Mouse (Mus musculus) liver, embryonic 16.5 days (tissue): ENCODE results near the gene A2m. TPM values are rescaled to one million over a fixed set of nuclear protein-coding genes. Genes with fewer than 3 reads are reported as not detected.

Source experiments
- ATAC-seq: fragments of 200-750 bp; cut with Nextera tagmentation; 2 replicates; pipeline ENCODE4 v1.8.0; 2017; ENCODE audit warnings: low read depth, mild to moderate bottlenecking, moderate number of reproducible peaks, moderate library complexity
- H3K27ac ChIP-seq: fragments of 300-500 bp; sonication (generic); 2 replicates; pipeline ENCODE4 v1.5.1; 2014; ENCODE audit warnings: mild to moderate bottlenecking, low read length
- H3K27me3 ChIP-seq: fragments of 300-500 bp; sonication (generic); 2 replicates; pipeline ENCODE4 v1.6.1; 2014; ENCODE audit warnings: low read depth, low read length, mixed read lengths; ENCODE audit not compliant: control insufficient read depth, insufficient read depth
- H3K36me3 ChIP-seq: fragments of 300-500 bp; sonication (generic); 2 replicates; pipeline ENCODE4 v1.6.1; 2014; ENCODE audit warnings: mild to moderate bottlenecking; ENCODE audit not compliant: control insufficient read depth, insufficient read depth
- H3K4me1 ChIP-seq: fragments of 300-500 bp; sonication (generic); 2 replicates; pipeline ENCODE4 v1.6.1; 2014; ENCODE audit warnings: low read depth, low read length, mixed read lengths; ENCODE audit not compliant: control insufficient read depth
- H3K4me2 ChIP-seq: fragments of 300-500 bp; sonication (generic); 2 replicates; pipeline ENCODE4 v1.6.1; 2014; ENCODE audit warnings: low read depth, low read length, mixed read lengths
- H3K4me3 ChIP-seq: fragments of 300-500 bp; sonication (generic); 2 replicates; pipeline ENCODE4 v1.5.1; 2014; ENCODE audit warnings: low read depth, mild to moderate bottlenecking, low read length
- H3K9ac ChIP-seq: fragments of 300-500 bp; sonication (generic); 2 replicates; pipeline ENCODE4 v1.6.1; 2014; ENCODE audit warnings: low read depth, low read length
- H3K9me3 ChIP-seq: fragments of 300-500 bp; sonication (generic); replicated peaks from 2 replicates; pipeline ENCODE4 v1.6.1; 2016; ENCODE audit warnings: low read length; ENCODE audit not compliant: control insufficient read depth
- WGBS: fragments of 180-500 bp; shearing (Covaris S2); extraction: QIAGEN DNeasy Blood & Tissue Kit; methylation state at CpG from one replicate; pipeline ENCODE4 v1.1.7; 2014; ENCODE audit not compliant: insufficient replicate concordance; 5-methylcytosine and 5-hydroxymethylcytosine counted together
- polyA plus RNA-seq: library from polyadenylated mRNA; unstranded; fragments of >200 nt; fragmentation: Nextera tagmentation; extraction: Ambion mirVana; gene quantifications from 2 replicates; pipeline ENCODE4 v1.2.1, GENCODE M21; 2015

The A2m gene
- 156 and 169 TPM in 2 replicates for polyA plus RNA-seq

GRCm38 (mm10) chr6:121635076-121635475 lies at the start of gene A2m:
TSS of gene A2m (plus strand) at chr6:121635376.
- no peak for ATAC-seq
- peak within 1 kb of the TSS; percentile 43 for H3K4me3 ChIP-seq

GRCm38 (mm10) chr6:121590131-121590530 lies 45.0 kb upstream of the A2m start:
- ATAC-seq, result no peak
- WGBS, result 19% methylated on average over 1 of the region's 1 CpGs
- no peaks in the 10 kb centered on the region for H3K36me3 ChIP-seq

More at GRCm38 (mm10) chr6:121635076-121635475, at the start of gene A2m:
- WGBS, result 64% methylated on average over 8 of the region's 8 CpGs
- Histone ChIP-seq H3K27me3 (no peaks in the 10 kb centered on the region), H3K9ac (peak within 1 kb of the TSS; percentile 18; the same call in 1 of the 2 replicates), H3K36me3 (no peaks in the 10 kb centered on the region), H3K4me1 (no peaks in the 10 kb centered on the region), H3K9me3 (no peaks in the 10 kb centered on the region), H3K4me2 (no peak within 1 kb of the TSS; the same call in 1 of the 2 replicates), H3K27ac (no peak within 1 kb of the TSS)

GRCm38 (mm10) chr6:121600927-121601326 lies 34.2 kb upstream of the A2m start:
- WGBS, result 43% methylated on average over 1 of the region's 1 CpGs
- H3K9me3 ChIP-seq, result no peaks in the 10 kb centered on the region
- no peak overlapping the region for H3K9ac ChIP-seq
- ATAC-seq, result no peak
- no peak overlapping the region for H3K27ac ChIP-seq
- H3K4me2 ChIP-seq, result no peak overlapping the region
- no peaks in the 10 kb centered on the region for H3K27me3 ChIP-seq
- H3K4me3 ChIP-seq, result no peak overlapping the region
- no peaks in the 10 kb centered on the region for H3K36me3 ChIP-seq
- H3K4me1 ChIP-seq, result no peaks in the 10 kb centered on the region

More at GRCm38 (mm10) chr6:121590131-121590530, 45.0 kb upstream of the A2m start:
- Histone ChIP-seq H3K4me3 (no peak overlapping the region), H3K4me1 (no peaks in the 10 kb centered on the region), H3K9me3 (no peaks in the 10 kb centered on the region), H3K9ac (no peak overlapping the region), H3K4me2 (no peak overlapping the region), H3K27me3 (no peaks in the 10 kb centered on the region), H3K27ac (no peak overlapping the region)

- ATAC-seq, result no peak
- H3K9me3 ChIP-seq, result no peaks in the 10 kb centered on the region
- H3K4me2 ChIP-seq, result no peak overlapping the region
- H3K27me3 ChIP-seq, result no peaks in the 10 kb centered on the region
- H3K36me3 ChIP-seq, result no peaks in the 10 kb centered on the region
- H3K4me1 ChIP-seq, result no peaks in the 10 kb centered on the region
- no peak overlapping the region for H3K9ac ChIP-seq
- no peak overlapping the region for H3K4me3 ChIP-seq
- H3K27ac ChIP-seq, result no peak overlapping the region
Measured at GRCm38 (mm10) chr6:121607861-121608260, 27.3 kb upstream of the A2m start.

- Histone ChIP-seq H3K9me3 (no peaks in the 10 kb centered on the region), H3K36me3 (no peaks in the 10 kb centered on the region), H3K4me3 (no peak overlapping the region), H3K9ac (no peak overlapping the region), H3K4me2 (no peak overlapping the region), H3K4me1 (no peaks in the 10 kb centered on the region), H3K27me3 (no peaks in the 10 kb centered on the region), H3K27ac (no peak overlapping the region)
- ATAC-seq, result no peak
- 40% methylated on average over 3 of the region's 3 CpGs for WGBS
Measured at GRCm38 (mm10) chr6:121611796-121612195, 23.4 kb upstream of the A2m start.

GRCm38 (mm10) chr6:121617476-121617875 lies 17.7 kb upstream of the A2m start:
- H3K27me3 ChIP-seq, result no peaks in the 10 kb centered on the region
- H3K9me3 ChIP-seq, result no peaks in the 10 kb centered on the region
- H3K4me1 ChIP-seq, result no peaks in the 10 kb centered on the region; the same call in 1 of the 2 replicates
- H3K4me3 ChIP-seq, result no peak overlapping the region
- no peaks in the 10 kb centered on the region for H3K36me3 ChIP-seq
- 13% methylated on average over 3 of the region's 3 CpGs for WGBS
- no peak for ATAC-seq
- H3K4me2 ChIP-seq, result no peak overlapping the region
- no peak overlapping the region; the same call in 1 of the 2 replicates for H3K27ac ChIP-seq
- no peak overlapping the region for H3K9ac ChIP-seq

GRCm38 (mm10) chr6:121622525-121622924 lies 12.7 kb upstream of the A2m start:
- no peak overlapping the region for H3K4me3 ChIP-seq
- ATAC-seq, result peak; percentile 87
- H3K4me1 ChIP-seq, result no peaks in the 10 kb centered on the region; the same call in 1 of the 2 replicates
- H3K27me3 ChIP-seq, result no peaks in the 10 kb centered on the region
- no peaks in the 10 kb centered on the region for H3K36me3 ChIP-seq
- no peak overlapping the region for H3K27ac ChIP-seq
- H3K4me2 ChIP-seq, result no peak overlapping the region
- WGBS, result 26% methylated on average over 2 of the region's 2 CpGs
- H3K9me3 ChIP-seq, result no peaks in the 10 kb centered on the region
- no peak overlapping the region for H3K9ac ChIP-seq

- WGBS, result 73% methylated on average over 13 of the region's 13 CpGs
- H3K4me1 ChIP-seq, result no peaks in the 10 kb centered on the region
- no peak for ATAC-seq
- no peaks in the 10 kb centered on the region for H3K27me3 ChIP-seq
- no peak overlapping the region for H3K27ac ChIP-seq
- H3K4me2 ChIP-seq, result no peak overlapping the region
- no peaks in the 10 kb centered on the region for H3K36me3 ChIP-seq
- no peak overlapping the region for H3K4me3 ChIP-seq
- no peak overlapping the region for H3K9ac ChIP-seq
- H3K9me3 ChIP-seq, result no peaks in the 10 kb centered on the region
Measured at GRCm38 (mm10) chr6:121634520-121634919, 656 bp upstream of the A2m start.

- no peaks in the 10 kb centered on the region for H3K9me3 ChIP-seq
- H3K4me1 ChIP-seq, result no peaks in the 10 kb centered on the region
- peak overlapping the region; percentile 18; the same call in 1 of the 2 replicates for H3K9ac ChIP-seq
- H3K4me3 ChIP-seq, result peak overlapping the region; percentile 43
- H3K27me3 ChIP-seq, result no peaks in the 10 kb centered on the region
- no peaks in the 10 kb centered on the region for H3K36me3 ChIP-seq
- 9% methylated on average over 12 of the region's 12 CpGs for WGBS
- H3K27ac ChIP-seq, result no peak overlapping the region
- no peak overlapping the region; the same call in 1 of the 2 replicates for H3K4me2 ChIP-seq
- ATAC-seq, result peak; percentile 71
Measured at GRCm38 (mm10) chr6:121635878-121636371, 749 bp downstream of the A2m start.
